Mouse (Mus musculus): ENCODE data around the gene Treml4. TPM values are rescaled to one million over a fixed set of nuclear protein-coding genes. Genes with fewer than 3 reads are reported as not detected.

The Treml4 gene
- polyA plus RNA-seq, 1 experiment from 2014 or later: not detected

DNA sequence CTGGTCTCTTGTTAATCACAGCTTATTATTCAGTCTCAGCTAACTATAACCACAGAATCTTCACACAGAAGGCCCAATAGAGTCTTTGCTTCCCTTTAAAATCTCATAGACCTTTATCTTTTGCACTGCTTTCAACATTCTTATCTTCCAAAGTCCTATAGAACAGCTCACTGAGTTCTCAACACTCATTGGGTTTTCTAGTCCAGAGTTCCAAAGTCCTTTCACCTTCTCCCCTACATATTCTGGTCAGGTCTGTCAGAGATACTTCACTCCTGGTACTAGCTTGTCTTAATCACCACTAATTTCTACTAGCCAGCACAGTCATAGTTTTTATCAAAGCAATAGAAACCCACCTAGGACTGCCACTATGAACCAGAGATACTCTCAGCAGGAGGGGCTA lies 7.5 kb upstream of the Treml4 start:
- Histone ChIP-seq H3K27ac (no peak overlapping the region), H3K9me3 (replicated peaks) (peaks cover 12% of the 10 kb centered on the region; the same call in 1 of the 2 replicates), H3K4me1 (no peaks in the 10 kb centered on the region), H3K4me3 (no peak overlapping the region), H3K4me2 (replicated peaks) (no peak overlapping the region), H3K36me3 (no peaks in the 10 kb centered on the region), H3K9ac (no peak overlapping the region), H3K27me3 (no peaks in the 10 kb centered on the region)
- ATAC-seq (ENCODE audit: low FRiP score): no peak

DNA sequence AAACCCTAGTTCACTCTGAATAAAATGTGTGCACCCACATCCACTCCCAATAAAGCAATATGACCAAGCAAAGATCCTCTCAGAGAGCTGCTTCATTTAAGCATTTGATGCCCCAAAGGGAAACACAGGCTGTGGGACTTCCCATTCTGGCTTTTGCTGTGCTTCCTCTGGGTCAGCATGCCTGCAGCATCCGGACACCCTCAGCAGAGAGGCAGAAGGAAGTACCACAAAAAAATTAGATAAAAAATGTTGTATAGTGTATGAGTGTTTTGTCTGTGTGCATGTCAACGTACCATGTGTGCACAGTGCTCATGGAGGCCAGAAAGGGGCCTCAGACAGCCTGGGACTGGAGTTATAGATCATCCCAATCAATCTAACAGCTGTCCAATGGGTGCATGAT lies 2.2 kb upstream of the Treml4 start:
- no peak overlapping the region for H3K4me2 ChIP-seq (replicated peaks)
- H3K27me3 ChIP-seq: no peaks in the 10 kb centered on the region
- H3K9me3 ChIP-seq (replicated peaks): peaks cover 12% of the 10 kb centered on the region; the same call in 1 of the 2 replicates
- 91% methylated on average over 2 of the region's 2 CpGs for WGBS
- no peak overlapping the region for H3K9ac ChIP-seq
- ATAC-seq (ENCODE audit: low FRiP score): no peak
- no peak overlapping the region for H3K4me3 ChIP-seq
- no peaks in the 10 kb centered on the region for H3K4me1 ChIP-seq
- H3K27ac ChIP-seq: no peak overlapping the region
- no peaks in the 10 kb centered on the region for H3K36me3 ChIP-seq

DNA sequence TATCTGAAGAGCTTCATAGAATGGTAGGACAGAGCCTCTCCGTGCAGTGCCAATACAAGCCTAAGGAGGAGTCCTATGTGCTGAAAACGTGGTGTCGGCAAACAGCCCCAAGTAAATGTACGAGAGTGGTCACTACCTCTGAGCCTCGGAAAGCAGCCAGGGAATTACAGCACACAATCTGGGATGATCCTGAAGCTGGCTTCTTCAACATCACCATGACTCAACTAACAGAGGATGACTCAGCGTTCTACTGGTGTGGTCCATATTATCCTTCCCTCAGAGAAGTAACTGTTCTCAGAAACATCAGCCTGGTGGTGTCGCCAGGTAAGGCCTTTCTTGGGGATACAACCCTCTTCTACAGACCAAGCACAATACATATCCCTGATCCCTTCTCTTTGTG lies 567 bp downstream of the Treml4 start:
- Histone ChIP-seq H3K9ac (no peak overlapping the region), H3K4me3 (no peak overlapping the region), H3K27ac (no peak overlapping the region), H3K9me3 (replicated peaks) (0 out of 2 replicates have a peak, but pooled peaks cover 5% of the 10 kb centered on the region), H3K36me3 (no peaks in the 10 kb centered on the region), H3K4me1 (no peaks in the 10 kb centered on the region), H3K27me3 (no peaks in the 10 kb centered on the region), H3K4me2 (replicated peaks) (no peak overlapping the region)
- no peak for ATAC-seq (ENCODE audit: low FRiP score)
- WGBS: 96% methylated on average over 7 of the region's 7 CpGs

DNA sequence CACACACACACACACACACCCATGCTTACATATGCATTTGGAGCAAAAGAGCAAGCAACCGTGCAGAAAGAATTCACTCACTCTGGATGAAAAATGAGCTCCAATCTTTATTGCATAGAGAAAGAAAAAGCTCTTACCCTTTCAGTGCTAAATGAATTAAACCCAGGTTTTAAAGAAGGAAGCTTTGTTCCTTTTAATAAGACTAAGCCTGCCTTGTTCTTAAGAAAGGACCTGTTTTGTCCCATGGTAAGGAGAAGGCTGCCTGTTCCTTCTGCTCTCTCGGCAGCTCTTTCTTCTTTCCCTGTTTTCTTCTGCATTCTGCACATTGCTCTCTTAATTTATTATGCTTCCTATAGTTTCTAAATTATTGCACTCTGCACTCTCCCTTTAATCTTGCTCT lies 2.0 kb downstream of the Treml4 start:
- ATAC-seq (ENCODE audit: low FRiP score): no peak
- no peaks in the 10 kb centered on the region for H3K9me3 ChIP-seq (replicated peaks)
- no peak overlapping the region for H3K4me2 ChIP-seq (replicated peaks)
- H3K4me3 ChIP-seq: no peak overlapping the region
- WGBS: 21% methylated on average over 2 of the region's 2 CpGs
- no peaks in the 10 kb centered on the region for H3K27me3 ChIP-seq
- H3K4me1 ChIP-seq: no peaks in the 10 kb centered on the region
- no peak overlapping the region for H3K9ac ChIP-seq
- H3K36me3 ChIP-seq: no peaks in the 10 kb centered on the region
- H3K27ac ChIP-seq: no peak overlapping the region

DNA sequence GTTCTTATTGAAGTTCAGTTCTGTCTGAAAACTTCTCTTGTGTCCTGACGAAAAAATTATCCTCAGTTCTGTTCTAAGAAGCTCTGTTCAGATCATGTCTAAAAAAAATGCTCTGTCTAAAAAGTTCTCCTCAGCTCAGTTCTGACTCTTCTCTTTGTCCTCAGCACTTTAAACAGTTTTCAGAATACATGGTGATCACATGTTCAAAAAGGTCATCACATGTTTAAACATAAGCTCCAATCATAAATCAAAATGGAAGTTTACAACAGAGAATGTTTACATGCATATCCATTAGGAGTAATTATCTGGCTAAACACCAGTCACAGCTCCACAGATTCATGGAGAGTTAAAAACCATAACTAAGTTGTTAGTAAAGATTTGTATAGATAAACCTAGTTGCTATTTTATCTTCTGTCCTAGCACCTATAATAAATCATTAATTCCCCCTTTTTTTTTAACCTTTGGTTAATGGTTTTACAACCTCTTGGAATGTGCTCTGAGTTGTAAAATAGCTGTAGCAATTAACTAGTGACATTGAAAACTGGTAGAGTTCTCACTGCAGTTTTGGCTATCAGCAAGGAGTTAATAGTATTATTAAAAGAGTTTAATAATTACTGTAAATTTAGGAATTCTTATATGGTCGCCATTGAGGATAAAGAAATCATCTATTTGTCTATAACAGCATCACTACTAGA lies 2.7 kb downstream of the Treml4 start:
- no peaks in the 10 kb centered on the region for H3K27me3 ChIP-seq
- H3K4me3 ChIP-seq: no peak overlapping the region
- H3K4me2 ChIP-seq (replicated peaks): no peak overlapping the region
- no peaks in the 10 kb centered on the region for H3K9me3 ChIP-seq (replicated peaks)
- H3K36me3 ChIP-seq: no peaks in the 10 kb centered on the region
- H3K27ac ChIP-seq: no peak overlapping the region
- no peak for ATAC-seq (ENCODE audit: low FRiP score)
- 45% methylated on average over 2 of the region's 2 CpGs for WGBS
- no peak overlapping the region for H3K9ac ChIP-seq
- H3K4me1 ChIP-seq: no peaks in the 10 kb centered on the region

DNA sequence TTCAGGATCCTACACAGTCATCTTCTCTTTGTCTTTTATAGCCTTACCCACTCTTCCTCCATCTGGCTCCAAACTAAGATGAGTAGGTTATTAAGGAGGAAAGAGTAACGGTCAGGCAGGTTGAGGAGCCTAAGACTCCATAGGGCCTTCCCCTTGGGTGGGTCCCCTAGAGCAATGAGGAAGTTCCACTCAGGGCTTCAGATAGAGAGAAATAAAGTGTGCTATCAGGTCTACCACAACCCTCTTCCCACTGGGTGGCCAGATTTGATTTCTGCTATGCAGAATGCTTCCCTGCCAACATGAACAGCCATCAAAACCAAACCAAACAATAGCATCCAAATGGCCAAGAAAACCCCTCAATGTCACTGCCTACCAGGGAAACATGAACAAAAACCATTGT lies 3.5 kb downstream of the Treml4 start:
- no peaks in the 10 kb centered on the region for H3K4me1 ChIP-seq
- H3K36me3 ChIP-seq: no peaks in the 10 kb centered on the region
- H3K4me3 ChIP-seq: no peak overlapping the region
- H3K4me2 ChIP-seq (replicated peaks): no peak overlapping the region
- no peak overlapping the region for H3K27ac ChIP-seq
- 85% methylated on average over 1 of the region's 1 CpGs for WGBS
- H3K9ac ChIP-seq: no peak overlapping the region
- H3K9me3 ChIP-seq (replicated peaks): no peaks in the 10 kb centered on the region
- ATAC-seq (ENCODE audit: low FRiP score): no peak
- no peaks in the 10 kb centered on the region for H3K27me3 ChIP-seq

DNA sequence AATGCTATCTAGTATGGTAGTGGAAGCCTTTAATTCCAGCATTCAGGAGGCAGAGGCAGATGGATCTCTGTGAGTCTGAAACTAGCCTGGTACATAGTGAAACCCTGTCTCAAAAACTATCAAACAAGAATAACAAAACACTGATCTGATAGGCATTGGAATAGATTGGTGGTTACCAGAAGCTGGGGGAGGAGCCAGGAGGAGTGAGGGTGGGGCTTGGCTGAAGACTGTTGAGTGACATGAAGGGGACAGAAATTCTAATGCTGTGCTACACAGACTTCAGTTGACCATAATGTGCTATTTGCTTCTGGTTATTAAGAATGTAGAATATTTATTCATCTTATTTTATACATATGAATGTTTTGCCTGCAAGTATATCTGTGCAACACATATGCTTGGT lies 4.2 kb downstream of the Treml4 start:
- no peaks in the 10 kb centered on the region for H3K9me3 ChIP-seq (replicated peaks)
- no peak overlapping the region for H3K4me2 ChIP-seq (replicated peaks)
- H3K27me3 ChIP-seq: no peaks in the 10 kb centered on the region
- no peaks in the 10 kb centered on the region for H3K36me3 ChIP-seq
- H3K27ac ChIP-seq: no peak overlapping the region
- H3K9ac ChIP-seq: no peak overlapping the region
- no peak for ATAC-seq (ENCODE audit: low FRiP score)
- no peaks in the 10 kb centered on the region for H3K4me1 ChIP-seq
- H3K4me3 ChIP-seq: no peak overlapping the region

DNA sequence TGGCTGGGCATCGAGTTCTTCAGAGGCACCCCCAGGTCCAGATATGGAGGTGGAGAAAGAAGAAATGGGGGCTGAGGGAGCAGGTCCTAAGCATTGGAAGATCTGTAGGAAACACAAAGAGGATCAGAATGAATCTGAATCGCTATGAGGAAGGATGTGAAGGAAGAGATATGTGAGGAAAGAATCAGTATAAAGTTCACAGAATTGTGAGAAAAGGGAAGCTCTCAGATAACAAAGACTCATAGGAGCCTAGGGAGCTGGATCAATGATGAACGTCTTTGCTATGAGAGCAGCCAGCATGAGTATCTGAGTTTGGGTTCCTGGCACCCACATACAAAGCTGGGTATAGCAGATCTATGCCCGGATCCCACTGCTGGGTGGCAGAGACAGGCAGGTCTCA lies 5.7 kb downstream of the Treml4 start:
- no peaks in the 10 kb centered on the region for H3K36me3 ChIP-seq
- 79% methylated on average over 4 of the region's 4 CpGs for WGBS
- no peak overlapping the region for H3K27ac ChIP-seq
- H3K9ac ChIP-seq: no peak overlapping the region
- no peaks in the 10 kb centered on the region for H3K27me3 ChIP-seq
- ATAC-seq (ENCODE audit: low FRiP score): no peak
- H3K4me3 ChIP-seq: no peak overlapping the region
- H3K4me1 ChIP-seq: no peaks in the 10 kb centered on the region
- no peak overlapping the region for H3K4me2 ChIP-seq (replicated peaks)
- no peaks in the 10 kb centered on the region for H3K9me3 ChIP-seq (replicated peaks)

DNA sequence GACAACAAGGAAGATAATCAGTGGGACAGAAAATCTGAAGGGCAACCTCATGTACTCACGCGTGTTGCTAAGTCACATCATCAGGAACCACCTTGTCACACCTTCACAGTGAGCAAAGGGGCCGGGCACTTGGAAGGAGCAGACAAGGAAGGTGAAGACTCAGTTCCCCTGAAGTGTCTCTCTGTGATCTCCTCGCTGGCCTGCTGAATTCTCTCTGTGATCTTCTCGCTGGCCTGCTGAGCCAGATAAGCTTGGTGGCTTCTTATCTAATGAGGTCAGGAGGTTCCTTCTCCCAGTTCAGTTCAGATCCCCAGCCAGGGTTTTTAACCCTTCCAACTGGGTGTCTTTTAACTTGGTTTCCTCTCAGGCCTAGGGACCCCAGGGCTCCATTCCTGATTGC lies 8.1 kb downstream of the Treml4 start:
- no peaks in the 10 kb centered on the region for H3K4me1 ChIP-seq
- no peaks in the 10 kb centered on the region for H3K27me3 ChIP-seq
- H3K27ac ChIP-seq: no peak overlapping the region
- H3K4me2 ChIP-seq (replicated peaks): no peak overlapping the region
- 74% methylated on average over 5 of the region's 5 CpGs for WGBS
- no peak overlapping the region for H3K9ac ChIP-seq
- no peak overlapping the region for H3K4me3 ChIP-seq
- ATAC-seq (ENCODE audit: low FRiP score): no peak
- no peaks in the 10 kb centered on the region for H3K36me3 ChIP-seq
- no peaks in the 10 kb centered on the region for H3K9me3 ChIP-seq (replicated peaks)

DNA sequence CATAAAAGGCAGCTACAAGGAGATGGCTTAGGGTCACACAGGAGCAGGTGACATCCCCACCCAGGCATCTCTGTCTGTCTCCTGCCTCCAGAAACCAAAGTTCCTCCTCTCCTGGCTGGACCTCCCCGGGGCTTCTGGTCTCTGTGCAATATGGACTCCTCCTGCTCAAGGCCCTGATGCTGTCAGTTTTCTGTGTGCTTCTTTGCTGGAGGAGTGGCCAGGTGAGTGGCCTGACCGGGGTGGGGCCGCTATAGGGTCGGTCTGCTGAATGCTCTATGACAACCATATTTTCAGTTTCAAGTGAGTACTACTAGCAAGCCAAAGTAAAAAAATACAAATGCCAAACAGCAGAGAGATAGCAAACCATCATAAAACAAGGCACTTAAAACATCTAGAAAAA lies 8.5 kb downstream of the Treml4 start:
- WGBS: 94% methylated on average over 4 of the region's 4 CpGs
- H3K4me3 ChIP-seq: no peak overlapping the region
- no peaks in the 10 kb centered on the region for H3K27me3 ChIP-seq
- ATAC-seq (ENCODE audit: low FRiP score): no peak
- H3K4me2 ChIP-seq (replicated peaks): no peak overlapping the region
- no peak overlapping the region for H3K9ac ChIP-seq
- no peaks in the 10 kb centered on the region for H3K36me3 ChIP-seq
- no peaks in the 10 kb centered on the region for H3K9me3 ChIP-seq (replicated peaks)
- no peaks in the 10 kb centered on the region for H3K4me1 ChIP-seq
- no peak overlapping the region for H3K27ac ChIP-seq

DNA sequence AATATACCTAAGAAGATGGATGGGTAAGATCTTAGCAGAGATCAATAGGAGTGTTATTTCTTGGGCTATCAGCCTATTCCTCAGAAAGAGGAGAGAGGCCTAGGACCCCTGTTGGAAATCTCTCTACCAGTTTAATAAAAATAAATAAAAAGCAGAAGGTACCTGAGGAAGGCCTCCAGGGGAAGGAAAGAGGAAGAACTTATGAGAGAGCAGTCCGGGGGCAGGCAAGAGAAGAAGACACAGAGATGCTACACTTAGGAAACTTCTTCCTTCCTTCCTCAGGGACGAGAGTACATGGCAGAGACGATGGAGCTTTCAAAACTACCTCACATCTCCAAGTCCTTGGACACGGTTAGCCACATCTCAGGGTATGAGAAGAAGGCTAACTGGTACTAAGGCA lies 10.0 kb downstream of the Treml4 start:
- H3K9ac ChIP-seq: no peak overlapping the region
- WGBS: 87% methylated on average over 4 of the region's 4 CpGs
- H3K4me1 ChIP-seq: no peaks in the 10 kb centered on the region
- no peaks in the 10 kb centered on the region for H3K36me3 ChIP-seq
- H3K9me3 ChIP-seq (replicated peaks): no peaks in the 10 kb centered on the region
- no peak overlapping the region for H3K27ac ChIP-seq
- H3K4me2 ChIP-seq (replicated peaks): no peak overlapping the region
- no peaks in the 10 kb centered on the region for H3K27me3 ChIP-seq
- H3K4me3 ChIP-seq: no peak overlapping the region
- no peak for ATAC-seq (ENCODE audit: low FRiP score)

DNA sequence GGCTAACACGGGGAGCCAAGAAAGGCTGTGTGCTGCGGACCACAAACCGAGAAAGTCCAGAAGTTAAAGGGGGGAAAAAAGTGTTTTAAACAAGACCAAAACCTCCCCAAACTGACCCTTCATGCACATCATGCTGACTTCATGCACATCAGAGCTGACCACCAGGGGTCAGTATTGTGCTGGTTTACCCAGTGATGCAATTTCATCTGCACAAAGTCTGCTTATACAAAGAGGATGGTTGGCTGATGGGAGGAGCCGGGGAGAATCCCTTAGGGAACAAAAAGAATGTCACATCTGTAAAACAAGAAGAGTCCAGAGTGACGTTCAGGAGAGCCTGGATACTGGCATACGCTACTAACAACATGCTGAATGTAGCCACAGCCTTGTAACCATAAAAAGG lies 10.8 kb downstream of the Treml4 start:
- WGBS: 27% methylated on average over 6 of the region's 6 CpGs
- Histone ChIP-seq H3K4me3 (no peak overlapping the region), H3K27me3 (no peaks in the 10 kb centered on the region), H3K4me2 (replicated peaks) (no peak overlapping the region), H3K36me3 (no peaks in the 10 kb centered on the region), H3K4me1 (no peaks in the 10 kb centered on the region), H3K9ac (no peak overlapping the region), H3K9me3 (replicated peaks) (no peaks in the 10 kb centered on the region), H3K27ac (no peak overlapping the region)
- no peak for ATAC-seq (ENCODE audit: low FRiP score)

DNA sequence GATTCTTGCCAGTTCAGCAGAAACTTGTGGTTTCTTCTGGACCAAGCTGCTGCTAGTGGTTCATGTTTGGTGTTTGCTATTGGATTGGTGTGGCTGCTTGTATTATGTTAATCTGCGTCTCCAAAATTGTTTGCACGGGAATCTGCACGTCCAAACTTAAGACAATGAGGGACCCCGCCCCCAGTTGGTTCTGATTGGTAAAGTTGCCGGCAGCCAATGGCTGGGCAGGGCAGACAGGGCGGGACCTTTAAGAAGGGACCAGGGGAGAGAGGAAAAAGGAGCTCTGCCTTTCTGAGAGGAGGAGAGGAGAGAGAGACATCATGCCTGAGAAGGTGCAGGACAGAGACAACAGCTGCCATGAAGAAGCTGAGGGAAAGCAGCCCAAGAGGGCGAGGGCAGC lies 11.6 kb downstream of the Treml4 start:
- Histone ChIP-seq H3K4me3 (no peak overlapping the region), H3K27ac (no peak overlapping the region), H3K27me3 (no peaks in the 10 kb centered on the region), H3K9me3 (replicated peaks) (no peaks in the 10 kb centered on the region), H3K9ac (no peak overlapping the region), H3K36me3 (no peaks in the 10 kb centered on the region), H3K4me2 (replicated peaks) (no peak overlapping the region), H3K4me1 (no peaks in the 10 kb centered on the region)
- ATAC-seq (ENCODE audit: low FRiP score): no peak
- 60% methylated on average over 7 of the region's 7 CpGs for WGBS
